Mouse (Mus musculus) adrenal gland, postnatal 14 days (tissue): ENCODE measurements around the gene Osbpl7. TPM values are rescaled to one million over a fixed set of nuclear protein-coding genes. Genes with fewer than 3 reads are reported as not detected.
A peak's percentile ranks its signal among the peaks of the same experiment; 100 is the strongest.

ENCODE experiments used
- DNase-seq: peaks from one replicate; pipeline ENCODE4 v3.0.0; 2021; ENCODE audit warnings: mixed read lengths
- long read RNA-seq, 2 experiments: library from polyadenylated mRNA; stranded (forward); transcript quantifications; one replicate each; pipeline ENCODE4 v2.0.0; 2021
- total RNA-seq: library from RNA; stranded (reverse); gene quantifications from 2 replicates; pipeline ENCODE4 v1.2.3, GENCODE M21; 2021

The Osbpl7 gene
- total RNA-seq = 8.0 and 10.1 TPM in 2 replicates
- long read RNA-seq, experiment 1, partial matches to known transcripts = 1 of 11 reads
- long read RNA-seq, experiment 1, other reads (novel, unspliced or antisense) = 4 of 11 reads
- long read RNA-seq, experiment 2, partial matches to known transcripts = 2 of 4 reads
- long read RNA-seq, experiment 2, other reads (novel, unspliced or antisense) = 0 of 4 reads

DNA sequence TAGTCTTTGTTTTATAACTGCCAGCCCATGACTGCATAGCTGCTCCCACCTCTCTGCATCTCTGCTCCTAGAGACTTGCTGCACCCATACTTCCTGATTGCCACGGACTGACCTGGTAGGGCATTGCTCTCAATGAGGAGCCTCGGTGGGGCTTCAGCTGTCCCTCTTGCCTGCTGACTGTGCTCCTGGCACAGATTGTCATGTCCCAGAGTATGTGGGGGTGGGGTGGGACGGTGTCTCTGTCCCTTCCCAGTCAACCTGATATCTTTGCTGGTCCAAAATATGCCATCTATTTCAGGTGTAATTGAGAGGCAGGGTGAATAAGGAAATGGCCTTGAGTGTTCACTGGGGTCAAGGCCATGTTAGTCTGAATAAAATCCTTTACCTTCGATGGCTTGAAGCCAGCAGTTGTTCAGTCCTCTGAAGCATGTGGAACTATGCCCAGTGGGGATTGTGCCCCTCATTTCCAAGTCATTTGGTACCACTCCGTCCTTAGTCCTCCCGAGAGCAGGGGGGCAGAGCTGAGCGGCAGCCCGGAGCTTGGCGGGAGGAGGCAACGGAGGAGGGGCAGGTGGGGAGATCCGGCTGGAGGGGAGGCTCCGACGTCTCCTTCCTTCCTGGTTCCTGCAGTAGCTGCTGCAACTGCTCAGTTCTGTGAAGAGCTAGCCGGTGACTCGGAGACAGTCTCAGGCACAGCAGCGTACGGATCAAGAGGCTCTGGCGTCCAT, at the start of gene Osbpl7:
Gene Osbpl7 (plus strand): TSS at position 413 of the 728 bp plus-strand sequence.
- DNase-seq = peak; percentile 88

DNA sequence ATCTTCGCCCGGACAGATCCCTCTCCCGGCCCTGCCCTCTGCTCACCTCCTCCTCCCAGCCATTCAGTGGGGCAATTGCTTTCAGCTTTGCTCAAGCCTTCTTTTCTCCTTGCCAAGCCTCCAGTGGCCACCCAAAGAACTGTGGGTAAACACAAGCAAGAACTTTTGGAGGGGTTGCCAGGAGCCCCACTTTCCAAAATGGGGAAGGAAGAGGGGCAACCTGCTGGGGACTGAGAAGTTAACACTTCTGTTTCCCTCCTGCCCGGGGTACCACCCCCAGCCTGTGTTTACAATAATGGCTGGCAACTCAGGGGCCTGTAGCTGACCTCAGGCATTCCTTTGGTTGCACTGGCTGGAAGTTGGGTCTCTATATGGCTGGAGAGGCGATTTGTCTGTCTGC, 47.3 kb upstream of the Osbpl7 start:
- DNase-seq = no peak

DNA sequence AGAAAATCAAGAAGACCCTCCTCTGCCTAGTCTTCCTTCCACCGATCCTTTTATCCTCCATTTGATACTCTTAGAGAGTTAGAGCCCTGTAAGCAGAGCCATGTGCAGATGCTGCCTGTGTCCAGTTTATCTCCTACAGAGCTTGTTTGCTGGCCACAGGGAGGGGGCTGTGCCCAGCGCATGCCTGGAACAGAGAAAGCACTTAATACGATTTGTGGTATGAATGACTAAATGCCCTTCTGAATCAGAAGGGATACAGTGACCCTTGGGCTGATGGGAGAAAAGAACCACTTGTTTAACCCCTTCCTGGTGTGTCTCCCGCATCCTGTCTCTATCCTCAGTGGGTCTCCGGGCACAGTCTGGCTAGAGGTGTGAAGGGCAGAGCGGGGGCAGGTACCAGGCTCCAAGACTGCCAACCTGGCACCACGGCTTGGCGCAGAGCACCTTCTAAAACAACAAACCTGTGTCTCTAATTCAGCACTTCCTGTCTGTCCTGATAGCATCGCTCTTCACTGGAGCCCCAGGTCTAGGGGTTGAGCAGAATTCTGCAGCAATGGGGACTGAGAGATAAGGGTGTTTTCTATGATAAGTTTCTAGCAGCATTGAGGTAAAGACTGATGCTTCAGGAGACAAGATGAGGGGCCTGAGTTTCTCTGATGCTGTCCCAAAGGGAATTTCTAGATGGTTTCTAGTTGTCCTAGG, 43.2 kb upstream of the Osbpl7 start:
- DNase-seq = peak; percentile 27

DNA sequence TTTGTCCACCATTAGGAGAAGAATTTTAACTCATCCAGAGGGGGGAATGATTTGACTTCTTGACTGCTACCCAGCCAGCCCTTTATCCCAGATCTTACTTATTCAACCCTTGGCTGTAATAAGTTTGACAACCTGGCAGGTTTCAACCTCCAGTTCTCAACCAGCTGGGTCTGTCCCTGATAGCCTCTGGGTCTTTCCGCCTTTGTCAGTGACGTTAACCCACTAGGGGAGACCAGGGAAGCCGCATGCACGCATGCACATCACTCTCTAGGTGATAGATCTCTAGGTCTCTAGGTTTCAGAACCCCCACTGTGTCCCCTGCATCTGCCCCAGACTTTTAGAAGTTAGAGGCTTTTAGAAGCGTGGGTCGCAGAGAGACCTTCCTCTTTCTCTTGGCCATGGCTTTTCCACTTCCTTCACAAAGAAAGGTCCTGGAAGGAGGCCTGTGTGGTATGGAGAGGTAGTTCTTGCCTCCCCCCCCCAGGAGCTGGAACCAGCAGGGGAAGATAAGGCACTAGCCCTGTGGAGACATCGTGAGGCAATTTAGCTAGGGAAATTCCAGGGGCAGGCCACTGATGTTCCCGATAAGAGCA, 41.1 kb upstream of the Osbpl7 start:
- DNase-seq = no peak

DNA sequence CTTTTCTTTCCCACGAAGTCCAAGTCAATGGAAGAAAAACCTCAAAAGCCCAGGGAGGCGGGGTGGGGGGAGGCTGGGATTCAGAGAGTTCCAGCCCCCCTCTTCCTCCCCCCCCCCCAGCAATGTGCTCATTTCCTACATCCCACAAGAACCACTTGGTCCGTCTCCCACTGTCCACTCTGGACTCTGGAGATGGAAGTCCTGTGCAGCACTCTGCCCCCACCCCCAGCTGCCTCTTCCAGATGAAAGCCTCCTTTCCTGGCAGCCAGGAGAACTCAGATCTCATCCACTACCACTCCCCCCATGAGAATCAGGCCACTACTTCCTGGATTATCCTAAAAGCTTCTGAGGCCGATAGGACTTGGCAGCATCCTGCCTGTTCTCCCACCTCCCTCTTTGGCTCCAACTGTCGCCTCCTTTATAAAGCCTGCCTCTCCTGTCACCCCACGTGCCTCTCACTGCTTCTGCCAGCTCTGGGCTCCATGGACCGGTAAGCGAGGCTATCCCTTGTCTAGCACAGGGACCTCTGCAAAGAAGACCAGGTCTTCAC, 37.2 kb upstream of the Osbpl7 start, which contains the start of gene Sp6:
Gene Sp6 (plus strand): TSS at position 274 of the 550 bp plus-strand sequence.
- no peak for DNase-seq

DNA sequence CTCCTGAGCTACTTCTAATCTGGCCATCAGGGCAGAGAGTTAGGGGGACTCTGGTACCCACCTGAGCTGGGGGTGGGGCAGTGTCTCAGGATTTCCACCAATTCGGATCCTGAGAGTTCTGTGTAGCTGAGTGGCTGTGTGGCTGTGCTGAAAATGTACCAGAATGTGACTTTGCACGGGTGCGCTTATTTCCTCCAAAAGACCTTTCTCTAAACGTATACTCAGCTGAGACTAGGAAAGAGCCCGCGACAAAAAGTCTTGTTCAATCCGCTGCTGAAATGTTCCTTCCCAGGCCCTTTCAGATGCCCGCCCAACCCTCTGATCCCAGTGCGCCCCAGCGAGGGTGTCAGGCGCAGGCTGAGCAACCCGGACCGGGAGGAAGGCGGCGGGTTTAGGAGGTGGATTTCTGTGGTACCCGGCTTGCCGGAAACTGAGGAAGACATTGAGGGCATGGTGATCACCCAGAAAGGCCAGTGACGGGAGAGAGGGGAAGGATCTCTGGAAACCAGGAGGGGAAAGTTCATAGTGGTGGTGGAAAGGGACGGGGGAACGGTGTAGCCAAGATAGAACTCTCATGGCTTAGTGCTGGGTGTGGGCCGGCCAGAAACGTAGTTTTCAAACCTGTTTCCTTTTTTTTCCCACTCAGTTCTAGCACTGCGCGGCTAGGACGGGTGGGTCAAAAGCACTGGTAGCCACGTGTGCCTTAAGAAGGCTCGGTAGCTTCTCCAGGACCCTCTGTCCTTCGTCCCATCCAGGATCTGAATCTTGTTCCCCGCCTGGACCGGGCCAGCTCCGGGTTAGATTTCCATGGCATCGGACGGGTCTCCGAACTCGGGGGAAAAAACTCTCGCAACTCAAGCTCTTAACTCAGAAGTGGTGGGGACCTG, 32.5 kb upstream of the Osbpl7 start:
- no peak for DNase-seq

DNA sequence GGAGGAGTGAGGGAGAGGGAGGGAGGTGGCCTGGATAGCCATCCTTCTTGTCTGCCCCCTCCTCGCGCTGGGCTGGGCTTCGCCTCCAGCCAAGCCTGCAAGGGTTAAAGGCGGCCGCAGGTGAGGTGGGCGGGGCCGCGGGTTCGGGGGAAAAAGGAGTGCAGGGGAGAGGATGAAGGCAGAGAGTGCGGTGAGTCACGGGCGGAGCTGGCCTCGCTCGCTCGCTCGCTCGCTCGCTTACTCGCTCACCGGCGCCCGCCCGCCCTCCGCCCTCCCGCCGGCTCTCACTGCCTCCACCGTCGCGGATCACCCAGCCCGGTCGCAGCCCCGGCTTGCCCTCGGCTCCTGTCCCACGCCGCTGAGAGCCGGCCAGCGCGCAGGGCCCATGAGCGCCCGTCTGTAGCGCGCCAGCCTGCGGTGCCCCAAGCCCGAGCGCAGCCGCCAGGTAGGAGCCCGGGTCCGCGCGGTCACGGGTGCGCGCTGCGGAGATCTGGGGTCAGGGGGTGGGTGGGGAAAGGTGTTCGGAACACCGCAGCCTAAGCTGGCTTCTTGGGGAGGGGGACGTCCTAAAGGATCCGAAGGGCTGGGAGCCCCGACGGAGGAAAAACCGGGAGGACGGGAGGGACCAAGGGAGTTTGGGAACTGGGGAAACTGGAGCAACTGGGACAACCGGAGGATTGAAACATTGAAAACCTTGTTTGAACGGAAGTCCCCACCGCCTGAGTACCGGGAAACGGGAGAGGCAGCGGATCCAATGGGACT, 31.7 kb upstream of the Osbpl7 start:
- DNase-seq = peak; percentile 45

DNA sequence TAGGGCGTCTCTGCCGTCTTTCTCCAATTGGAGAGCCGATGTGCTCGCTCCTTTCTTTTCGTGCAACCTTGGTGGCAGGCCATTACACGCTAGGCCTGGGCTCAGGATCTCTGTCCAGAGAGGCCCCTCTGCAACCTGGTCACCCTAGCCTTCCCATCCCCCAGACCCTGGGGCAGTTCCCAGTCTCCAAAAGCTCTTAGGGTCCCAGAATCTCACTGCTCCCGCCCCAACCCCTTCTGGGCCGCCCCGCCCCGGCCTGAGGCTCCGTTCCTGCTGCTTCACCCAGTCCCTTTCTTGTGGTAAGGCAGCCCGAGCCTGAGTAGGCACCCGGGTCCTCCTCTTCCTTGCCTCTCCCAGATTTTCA, 31.1 kb upstream of the Osbpl7 start:
- no peak for DNase-seq

DNA sequence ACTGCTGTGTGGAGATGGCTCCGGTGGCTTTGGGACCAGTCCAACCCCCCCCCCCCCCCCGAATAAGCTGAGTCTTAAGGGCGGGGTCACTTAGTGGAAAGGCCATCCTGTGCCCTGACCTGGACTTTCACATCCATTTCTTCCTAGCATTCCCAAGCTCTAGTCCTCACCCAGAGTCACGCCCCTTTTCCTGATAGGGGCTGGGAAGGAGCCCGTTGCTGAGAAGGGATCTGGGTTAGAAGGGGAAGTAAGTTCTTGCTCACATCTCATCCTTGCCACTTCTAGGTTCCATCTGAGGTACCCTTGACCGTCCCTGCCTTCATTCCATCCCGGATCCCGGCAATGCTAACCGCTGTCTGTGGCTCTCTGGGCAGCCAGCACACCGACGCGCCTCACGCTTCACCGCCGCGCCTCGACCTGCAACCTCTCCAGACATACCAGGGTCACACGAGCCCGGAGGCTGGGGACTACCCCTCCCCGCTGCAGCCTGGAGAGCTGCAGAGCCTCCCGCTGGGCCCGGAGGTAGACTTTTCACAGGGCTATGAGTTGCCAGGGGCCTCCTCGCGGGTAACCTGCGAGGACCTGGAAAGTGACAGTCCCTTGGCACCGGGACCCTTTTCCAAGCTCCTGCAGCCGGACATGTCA, 29.2 kb upstream of the Osbpl7 start:
- DNase-seq = no peak

DNA sequence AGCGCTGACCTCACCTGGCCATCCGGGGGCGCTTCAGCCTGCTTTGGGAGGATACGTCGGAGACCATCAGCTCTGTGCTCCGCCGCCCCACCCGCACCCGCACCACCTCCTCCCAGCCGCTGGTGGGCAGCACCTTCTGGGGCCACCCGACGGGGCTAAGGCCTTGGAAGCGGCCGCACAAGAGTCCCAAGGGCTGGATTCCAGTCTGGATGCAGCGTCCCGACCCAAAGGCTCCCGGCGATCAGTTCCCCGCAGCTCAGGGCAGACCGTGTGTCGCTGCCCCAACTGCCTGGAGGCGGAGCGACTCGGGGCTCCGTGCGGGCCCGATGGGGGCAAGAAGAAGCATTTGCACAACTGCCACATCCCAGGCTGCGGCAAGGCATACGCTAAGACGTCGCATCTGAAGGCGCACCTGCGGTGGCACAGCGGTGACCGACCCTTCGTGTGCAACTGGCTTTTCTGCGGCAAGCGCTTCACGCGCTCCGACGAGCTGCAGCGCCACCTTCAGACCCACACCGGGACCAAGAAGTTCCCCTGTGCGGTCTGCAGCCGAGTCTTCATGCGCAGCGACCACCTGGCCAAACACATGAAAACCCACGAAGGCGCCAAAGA, 28.4 kb upstream of the Osbpl7 start:
- peak; percentile 87 for DNase-seq

DNA sequence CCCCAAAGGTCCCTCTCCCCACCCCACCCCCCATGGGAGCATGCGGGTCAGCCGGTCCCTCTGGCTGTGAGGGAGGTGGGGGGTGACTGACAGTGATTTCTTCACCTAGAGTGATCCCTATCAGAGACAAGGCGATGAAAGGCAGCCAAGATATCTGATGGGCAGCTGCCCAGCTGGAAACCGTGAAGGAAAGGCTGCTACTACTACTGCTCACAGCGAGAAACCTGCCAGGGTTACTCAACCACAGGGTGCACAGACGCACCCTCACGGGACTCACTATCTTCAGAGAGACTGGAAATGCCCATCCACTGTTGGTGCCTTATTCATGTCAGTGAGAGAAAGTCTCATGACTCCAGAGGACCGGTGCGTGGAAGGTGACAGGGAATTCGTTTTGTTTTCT, 25.5 kb upstream of the Osbpl7 start:
- peak; percentile 68 for DNase-seq

DNA sequence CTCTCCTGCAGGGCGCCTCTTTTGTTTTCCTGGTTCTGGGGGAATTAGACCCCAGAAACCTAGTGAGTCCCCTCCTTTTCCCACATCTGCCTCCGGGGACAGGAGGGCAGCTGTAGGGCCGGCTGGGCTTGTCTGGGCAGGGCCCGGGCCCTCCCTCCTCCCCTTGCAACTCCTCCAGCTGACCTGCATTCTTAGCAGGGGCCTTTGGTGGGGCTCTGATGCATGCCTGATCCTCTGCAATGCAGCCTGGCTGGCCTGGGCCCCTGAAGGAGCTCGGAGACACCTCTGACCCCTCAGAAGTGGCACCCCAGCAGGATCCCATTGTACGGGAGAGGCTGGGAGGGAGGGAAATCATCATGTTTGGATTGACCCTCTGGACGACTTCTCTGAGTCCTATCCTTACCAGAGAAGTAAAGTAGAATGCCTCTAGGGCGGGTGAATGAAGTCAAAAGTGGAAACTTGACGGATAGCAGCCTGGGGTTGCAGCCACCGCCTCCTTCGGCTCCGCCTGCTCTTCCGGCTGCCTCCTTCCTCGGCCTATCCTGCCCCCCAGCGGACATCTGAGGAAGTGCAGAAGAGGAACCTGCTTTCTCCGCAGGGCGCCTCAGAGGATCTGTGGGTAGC, 24.6 kb upstream of the Osbpl7 start:
- peak; percentile 92 for DNase-seq

DNA sequence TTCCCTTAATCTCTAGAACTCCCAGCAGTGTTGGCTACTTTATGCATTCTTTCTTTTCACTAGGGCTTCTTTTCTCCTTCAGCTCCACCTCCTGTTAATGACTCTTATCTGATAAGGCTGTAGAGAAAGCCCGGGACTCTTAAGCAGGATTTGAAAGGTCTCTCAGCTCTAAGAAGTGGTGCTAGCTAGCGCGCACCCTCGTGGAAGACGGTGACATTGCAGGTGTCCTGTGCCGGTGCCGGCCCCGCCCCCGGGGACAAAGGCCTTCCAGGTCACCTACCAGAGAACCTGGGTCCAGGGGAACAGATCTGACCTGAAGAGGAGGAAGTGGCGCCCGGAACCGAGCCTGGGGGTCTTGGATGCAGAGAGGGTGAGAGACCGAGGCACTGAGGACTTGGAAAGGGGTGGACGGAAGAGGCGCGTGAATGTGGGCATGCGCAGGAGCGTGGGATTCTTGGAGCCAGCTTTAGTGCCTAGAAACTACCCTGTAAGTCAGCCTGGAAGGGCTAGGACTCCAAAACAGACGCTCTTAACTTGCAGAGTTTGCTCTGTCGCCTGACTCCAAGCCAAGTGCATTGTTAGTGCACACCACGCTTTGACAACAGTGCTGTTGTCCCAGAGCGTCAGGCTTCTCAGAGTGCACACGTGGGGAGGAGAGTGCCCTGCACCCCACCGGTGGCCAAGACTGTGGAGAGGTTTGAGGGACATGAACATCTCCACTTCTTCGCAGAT, 20.6 kb upstream of the Osbpl7 start, which contains the start of gene Scrn2:
Gene Scrn2 (plus strand): TSS at position 253 of the 732 bp plus-strand sequence.
- DNase-seq = peak; percentile 89

DNA sequence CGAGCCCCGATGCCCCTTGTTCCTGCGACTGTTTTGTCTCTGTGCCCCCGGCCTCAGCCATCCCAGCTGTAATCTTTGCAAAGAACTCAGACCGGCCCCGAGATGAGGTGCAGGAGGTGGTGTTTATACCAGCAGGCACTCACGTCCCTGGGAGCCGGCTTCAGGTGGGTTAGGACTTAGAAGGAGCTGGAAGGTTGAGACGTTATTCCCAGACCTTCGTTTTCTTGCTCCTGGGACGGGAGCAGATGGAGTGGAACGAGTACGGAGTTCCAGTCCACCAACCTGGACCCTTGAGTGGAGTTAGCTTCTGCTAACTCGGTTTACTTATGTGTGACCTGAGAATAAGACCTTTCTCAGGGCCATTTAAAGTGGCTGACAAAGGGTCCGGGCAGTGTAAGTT, 20.0 kb upstream of the Osbpl7 start:
- no peak for DNase-seq

DNA sequence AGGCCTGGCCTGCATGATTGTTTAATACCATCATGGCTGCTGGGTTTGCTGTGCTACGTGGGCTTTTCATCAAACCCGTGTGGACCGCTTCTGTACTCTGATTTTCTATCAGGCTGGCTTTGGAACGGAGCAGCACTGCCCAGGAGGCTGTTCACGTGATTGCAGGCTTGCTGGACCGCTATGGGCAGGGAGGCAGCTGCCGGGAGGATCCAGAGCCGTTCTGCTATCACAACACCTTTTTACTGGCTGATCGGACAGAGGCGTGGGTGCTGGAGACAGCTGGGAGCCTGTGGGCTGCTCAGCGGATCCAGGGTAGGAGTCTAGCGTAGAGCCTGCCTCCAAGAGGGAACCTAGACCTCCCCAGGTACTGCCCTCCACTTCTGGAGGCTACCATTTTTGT, 18.5 kb upstream of the Osbpl7 start:
- no peak for DNase-seq

DNA sequence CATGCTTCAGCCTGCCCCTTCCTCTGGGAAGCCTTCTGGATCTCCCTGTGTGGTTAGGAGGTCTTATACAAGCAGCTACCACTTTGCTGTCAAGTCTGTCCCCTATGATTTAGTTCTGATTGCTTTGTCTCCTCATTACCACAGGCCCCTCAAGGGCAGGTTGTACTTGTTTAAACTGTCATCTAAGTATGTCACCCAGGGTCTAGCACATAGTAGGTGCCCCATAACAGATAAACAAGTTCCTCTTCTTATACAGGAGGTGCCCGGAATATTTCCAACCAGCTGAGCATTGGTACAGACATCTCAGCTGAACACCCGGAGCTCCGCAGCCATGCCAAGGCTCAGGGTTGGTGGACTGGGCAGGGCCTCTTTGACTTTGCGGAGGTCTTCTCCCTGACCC, 17.9 kb upstream of the Osbpl7 start:
- DNase-seq = no peak

DNA sequence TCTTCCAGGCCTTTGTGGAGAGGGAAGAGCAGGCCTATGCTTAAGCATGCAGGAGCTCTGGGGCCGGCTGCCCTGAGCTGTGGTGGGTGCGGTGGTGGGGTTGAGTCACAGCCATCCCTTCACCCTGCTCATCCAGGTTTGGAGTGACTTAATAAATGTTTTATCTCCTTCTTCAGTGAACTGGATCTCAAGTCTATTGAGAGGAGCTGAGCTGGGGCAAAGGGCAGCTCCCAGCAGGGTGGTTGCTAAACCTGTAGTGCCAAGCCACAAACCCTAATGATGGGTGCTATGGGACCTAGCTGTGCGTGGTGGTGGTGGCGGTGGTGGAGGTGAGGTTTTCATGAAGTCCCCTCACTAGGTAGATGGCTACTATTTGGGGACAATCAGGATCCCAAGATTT, 16.6 kb upstream of the Osbpl7 start:
- DNase-seq = no peak

DNA sequence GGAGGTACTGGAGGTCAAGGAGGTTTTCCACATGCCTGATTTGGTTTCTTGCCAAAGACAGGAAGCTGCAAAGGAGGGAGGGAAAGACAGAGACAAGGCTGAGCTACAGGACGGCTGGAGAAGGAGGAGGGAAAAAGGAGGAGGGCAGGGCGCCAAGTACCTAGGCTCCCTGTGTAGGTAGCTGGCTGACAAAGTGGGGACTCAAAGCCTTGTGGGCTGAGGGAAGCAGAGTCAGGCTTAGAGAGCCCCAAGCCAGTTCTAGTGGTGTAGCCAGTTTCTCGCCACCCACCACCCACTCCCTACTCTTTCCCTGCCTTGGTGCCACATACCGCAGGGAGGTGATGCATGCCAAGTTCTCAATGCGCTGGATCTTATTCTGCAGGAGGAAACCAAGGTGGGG, 14.3 kb upstream of the Osbpl7 start:
- DNase-seq = no peak

DNA sequence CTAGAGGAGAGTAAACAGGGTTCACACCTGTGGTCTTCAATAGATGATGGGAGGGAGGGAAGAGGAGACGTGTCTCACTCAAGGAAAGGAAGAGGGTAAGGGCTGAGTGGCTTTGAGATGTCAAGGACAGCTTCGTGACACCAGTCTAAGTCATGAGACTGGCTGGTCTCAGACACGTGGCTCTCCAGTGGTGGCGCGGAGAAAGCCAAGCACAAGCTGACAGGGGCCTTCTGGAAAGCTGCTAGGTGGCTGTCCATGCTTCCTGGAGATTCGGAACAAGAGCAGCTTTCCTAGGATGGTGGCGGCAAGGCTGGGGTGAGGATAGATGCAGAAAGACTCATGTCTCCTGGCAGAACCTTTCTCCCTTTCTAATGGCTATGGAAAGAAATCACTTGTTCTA, 11.5 kb upstream of the Osbpl7 start:
- peak; percentile 70 for DNase-seq
